Mouse (Mus musculus) heart, adult 2 months (tissue): Measurements from ENCODE around the gene Brd2. TPM values are rescaled to one million over a fixed set of nuclear protein-coding genes. Genes with fewer than 3 reads are reported as not detected.

ENCODE experiments used
- DNase-seq, 2 experiments: peaks; one replicate each; pipeline ENCODE4 v3.0.0; 2021
- H3K27ac ChIP-seq: fragments of 200-600 bp; 2 replicates; pipeline ENCODE4 v1.8.1; 2022
- H3K27me3 ChIP-seq: fragments of 200-500 bp; 2 replicates; pipeline ENCODE4 v1.6.1; 2012; ENCODE audit warnings: mild to moderate bottlenecking, low read length, inconsistent platforms, mixed read lengths; ENCODE audit not compliant: control insufficient read depth, insufficient read depth
- H3K36me3 ChIP-seq: fragments of 200-500 bp; 2 replicates; pipeline ENCODE4 v1.6.1; 2012; ENCODE audit warnings: low read length, inconsistent platforms; ENCODE audit not compliant: control insufficient read depth, insufficient read depth
- H3K4me1 ChIP-seq: fragments of 200-500 bp; 2 replicates; pipeline ENCODE4 v1.6.1; 2011; ENCODE audit warnings: low read length; ENCODE audit not compliant: control insufficient read depth, insufficient read depth
- H3K4me3 ChIP-seq: fragments of 200-600 bp; 2 replicates; pipeline ENCODE4 v1.8.1; 2022
- H3K79me2 ChIP-seq: fragments of 200-500 bp; replicated peaks from 2 replicates; pipeline ENCODE4 v1.6.1; 2012; ENCODE audit warnings: mild to moderate bottlenecking, inconsistent platforms, low read length, moderate library complexity, mixed read lengths; ENCODE audit not compliant: control insufficient read depth, insufficient read depth
- H3K9ac ChIP-seq: fragments of 200-500 bp; 2 replicates; pipeline ENCODE4 v1.6.1; 2012; ENCODE audit warnings: low read depth, mild to moderate bottlenecking, control low read depth, inconsistent platforms, low read length, mixed read lengths
- CTCF ChIP-seq: fragments of 200-600 bp; IDR thresholded peaks from 2 replicates; pipeline ENCODE4 v1.8.1; 2022; ENCODE audit warnings: antibody characterized with exemption, mild to moderate bottlenecking, moderate library complexity
- EP300 ChIP-seq: fragments of 200-500 bp; IDR thresholded peaks from 2 replicates; pipeline ENCODE4 v1.6.1; 2011; ENCODE audit warnings: low read depth, low read length, control low read depth; ENCODE audit not compliant: insufficient read depth
- POLR2A ChIP-seq: fragments of 200-500 bp; IDR thresholded peaks from 2 replicates; pipeline ENCODE4 v1.6.1; 2011; ENCODE audit warnings: mild to moderate bottlenecking, low read depth, low read length, control low read depth; ENCODE audit not compliant: insufficient read depth
- WGBS: fragments of 180-500 bp; shearing (Covaris S2); methylation state at CpG from one replicate; pipeline ENCODE4 v1.1.7; 2018; 5-methylcytosine and 5-hydroxymethylcytosine counted together
- intact Hi-C: fragments of 180-260 bp; cut with DNase I; formaldehyde crosslinking; loops from one replicate; pipeline ENCODE4 v1.15.1; 2025
- polyA plus RNA-seq: library from polyadenylated mRNA; depleted of rRNA; stranded (reverse); fragments of >200 nt; gene quantifications from 2 replicates; pipeline ENCODE4 v1.2.3, GENCODE M21; 2012
- total RNA-seq, 2 experiments: library from RNA; stranded (reverse); gene quantifications; 2 replicates each; pipeline ENCODE4 v1.2.3; 2021

The Brd2 gene
- total and polyA plus RNA-seq, 3 experiments = 67.6 to 78.9 (median 71.1) TPM

DNA sequence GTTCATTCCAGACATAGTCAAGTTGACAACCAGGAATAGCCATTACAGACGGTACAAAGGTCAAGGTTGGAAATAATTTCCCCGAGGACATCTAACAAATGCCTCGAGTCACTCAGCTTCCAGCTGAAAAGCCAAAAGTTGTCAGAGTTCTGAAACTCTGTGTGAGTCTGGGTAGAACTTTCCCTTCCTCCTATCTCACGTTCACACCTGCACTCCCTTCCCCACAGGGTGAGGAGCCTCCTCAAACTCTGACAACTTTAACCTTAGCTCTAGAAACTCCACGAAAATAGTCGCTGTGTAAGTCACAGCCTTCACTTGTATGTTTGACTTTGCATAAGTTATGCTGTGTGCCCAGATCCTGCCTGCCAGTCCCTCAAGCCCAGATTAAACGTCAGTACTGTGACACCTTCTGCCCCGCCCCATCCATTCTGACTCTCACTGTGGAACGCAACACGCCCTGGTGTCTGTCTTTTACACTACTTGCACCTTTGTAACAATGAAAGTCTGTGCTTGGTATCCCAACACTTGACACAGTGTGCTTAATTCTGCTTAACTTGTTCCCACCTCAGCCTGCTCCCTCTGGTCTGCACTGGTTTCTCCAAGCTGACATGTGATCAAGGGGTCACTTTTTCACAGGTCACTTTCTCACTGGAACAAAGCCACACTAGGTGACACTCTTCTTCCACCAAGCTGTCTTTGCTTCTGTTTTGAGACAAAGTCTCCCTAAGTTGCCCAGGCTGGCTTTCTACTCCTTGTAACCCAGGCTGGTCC, 23.5 kb downstream of the Brd2 start:
- Histone ChIP-seq H3K9ac (no peak overlapping the region), H3K4me3 (no peak overlapping the region), H3K79me2 (no peaks in the 10 kb centered on the region), H3K4me1 (peaks cover 3% of the 10 kb centered on the region; the same call in 1 of the 2 replicates), H3K27ac (no peak overlapping the region), H3K36me3 (no peaks in the 10 kb centered on the region), H3K27me3 (no peaks in the 10 kb centered on the region)
- WGBS = 35% methylated on average over 10 of the region's 10 CpGs
- intact Hi-C loops = loop anchor here (10.0 kb wide), 1 partner anchor 246 kb away; no protein-coding TSS in a partner anchor
- TF ChIP-seq POLR2A (no peak), CTCF (no peak), EP300 (no peak)
- DNase-seq = no peak

DNA sequence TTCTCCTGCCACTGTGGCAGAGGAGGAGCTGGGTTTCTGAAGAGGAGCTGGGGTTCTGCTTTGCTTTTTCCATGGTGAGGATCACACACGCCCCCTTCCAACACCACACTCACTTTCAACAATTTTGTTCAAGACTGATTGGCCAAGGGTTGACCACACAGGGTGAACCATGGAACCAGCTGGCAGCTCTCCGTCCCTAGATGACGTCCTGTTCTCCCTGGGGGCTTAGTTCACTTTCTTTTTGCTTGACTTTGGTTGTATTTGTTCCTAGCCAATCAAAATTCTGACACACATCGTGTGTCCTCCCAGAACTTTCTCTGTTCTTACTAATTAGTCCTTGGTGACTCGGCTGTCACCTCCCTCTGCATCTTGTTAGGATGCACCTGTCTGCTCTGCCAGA, 25.2 kb downstream of the Brd2 start:
- no peaks in the 10 kb centered on the region for H3K79me2 ChIP-seq
- TF ChIP-seq CTCF (no peak), EP300 (no peak), POLR2A (no peak)
- H3K27ac ChIP-seq = no peak overlapping the region
- no peak overlapping the region for H3K9ac ChIP-seq
- no peak overlapping the region for H3K4me3 ChIP-seq
- H3K27me3 ChIP-seq = no peaks in the 10 kb centered on the region
- H3K36me3 ChIP-seq = no peaks in the 10 kb centered on the region
- intact Hi-C loops = loop anchor here (10.0 kb wide), 1 partner anchor 248 kb away; no protein-coding TSS in a partner anchor
- H3K4me1 ChIP-seq = peaks cover 3% of the 10 kb centered on the region; the same call in 1 of the 2 replicates
- 67% methylated on average over 5 of the region's 5 CpGs for WGBS
- no peak for DNase-seq

DNA sequence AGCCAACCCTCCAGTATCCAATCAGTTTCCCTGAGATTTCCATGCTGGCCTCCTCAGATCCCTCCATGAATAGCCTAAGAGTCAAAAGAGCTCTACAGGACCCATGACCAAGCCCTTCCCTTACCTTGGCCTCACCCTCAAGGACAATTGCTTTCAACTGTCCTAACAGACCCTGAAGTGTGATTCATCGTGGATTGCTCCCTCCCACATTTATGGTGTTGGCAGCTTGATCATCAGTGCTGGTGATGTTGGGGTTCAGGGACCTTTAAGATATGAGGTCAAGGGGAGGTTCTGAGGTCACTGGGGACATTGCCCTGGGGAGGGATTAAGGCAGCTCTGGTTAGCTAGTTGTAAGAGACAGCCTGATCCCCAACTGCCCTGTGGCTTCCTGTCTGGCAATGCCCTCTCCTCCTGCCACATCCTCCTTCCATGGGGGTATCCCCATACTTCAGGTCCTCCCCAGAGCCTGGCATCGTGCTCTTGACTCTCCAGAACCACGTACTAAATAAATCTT, 25.9 kb downstream of the Brd2 start:
- no peak overlapping the region for H3K27ac ChIP-seq
- no peaks in the 10 kb centered on the region for H3K36me3 ChIP-seq
- no peaks in the 10 kb centered on the region for H3K79me2 ChIP-seq
- H3K27me3 ChIP-seq = peaks cover 2% of the 10 kb centered on the region; the same call in 1 of the 2 replicates
- TF ChIP-seq CTCF (no peak), EP300 (no peak), POLR2A (no peak)
- no peak overlapping the region for H3K9ac ChIP-seq
- no peak overlapping the region for H3K4me3 ChIP-seq
- intact Hi-C loops = loop anchor here (10.0 kb wide), 1 partner anchor 248 kb away; no protein-coding TSS in a partner anchor
- H3K4me1 ChIP-seq = peaks cover under 1% of the 10 kb centered on the region; the same call in 1 of the 2 replicates
- WGBS = 45% methylated on average over 3 of the region's 3 CpGs
- DNase-seq = no peak

GRCm38 (mm10) chr17:34094283-34095035, 28.0 kb downstream of the Brd2 start:
- Histone ChIP-seq H3K36me3 (no peaks in the 10 kb centered on the region), H3K27me3 (peaks cover 2% of the 10 kb centered on the region; the same call in 1 of the 2 replicates), H3K9ac (no peak overlapping the region), H3K4me3 (no peak overlapping the region), H3K27ac (no peak overlapping the region), H3K4me1 (no peaks in the 10 kb centered on the region), H3K79me2 (no peaks in the 10 kb centered on the region)
- 83% methylated on average over 27 of the region's 27 CpGs for WGBS
- no peak for TF ChIP-seq POLR2A
- no peak for TF ChIP-seq EP300
- no peak for TF ChIP-seq CTCF
- intact Hi-C loops = loop anchor here (10.0 kb wide), 1 partner anchor 250 kb away; no protein-coding TSS in a partner anchor
- DNase-seq = no peak

GRCm38 (mm10) chr17:34093199-34093874, 29.1 kb downstream of the Brd2 start:
- Histone ChIP-seq H3K4me1 (no peaks in the 10 kb centered on the region), H3K4me3 (no peak overlapping the region), H3K79me2 (no peaks in the 10 kb centered on the region), H3K27me3 (peaks cover 2% of the 10 kb centered on the region; the same call in 1 of the 2 replicates), H3K9ac (no peak overlapping the region), H3K27ac (no peak overlapping the region), H3K36me3 (no peaks in the 10 kb centered on the region)
- DNase-seq = no peak
- intact Hi-C loops = loop anchor here (10.0 kb wide), 1 partner anchor 251 kb away; no protein-coding TSS in a partner anchor
- no peak for TF ChIP-seq CTCF
- no peak for TF ChIP-seq POLR2A
- no peak for TF ChIP-seq EP300
- 35% methylated on average over 7 of the region's 7 CpGs for WGBS
